Mouse (Mus musculus): Measurements from ENCODE around the gene Pomgnt1.

Pomgnt1 gene

GRCm38 (mm10) chr4:116137421-116137996 is 13.9 kb downstream of the Pomgnt1 start:
- in situ Hi-C loops (cut with MboI, MseI), result no loop called here

GRCm38 (mm10) chr4:116140801-116141574 is 17.3 kb downstream of the Pomgnt1 start:
- in situ Hi-C loops (cut with MboI, MseI), result no loop called here

DNA sequence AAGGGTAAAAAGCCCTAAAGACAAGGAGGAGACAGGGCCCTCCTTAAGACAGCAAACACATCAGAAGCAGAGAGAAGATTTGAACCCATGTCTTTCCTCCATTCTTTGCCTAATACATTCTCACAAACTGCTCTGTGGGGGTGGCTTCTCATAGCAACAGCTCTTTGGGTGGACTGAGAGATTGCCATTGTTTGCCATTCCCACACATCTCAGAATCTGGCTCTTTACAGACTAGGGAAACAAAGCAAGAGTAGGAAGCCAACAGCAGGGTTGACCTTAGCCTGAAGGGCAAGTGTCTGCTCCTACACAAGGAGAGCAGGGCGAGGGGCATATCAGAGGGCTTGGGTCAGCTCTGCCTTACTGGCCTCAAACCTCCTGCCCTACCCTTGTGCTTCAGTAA is 18.1 kb downstream of the Pomgnt1 start:
- in situ Hi-C loops (cut with MboI, MseI), result no loop called here

DNA sequence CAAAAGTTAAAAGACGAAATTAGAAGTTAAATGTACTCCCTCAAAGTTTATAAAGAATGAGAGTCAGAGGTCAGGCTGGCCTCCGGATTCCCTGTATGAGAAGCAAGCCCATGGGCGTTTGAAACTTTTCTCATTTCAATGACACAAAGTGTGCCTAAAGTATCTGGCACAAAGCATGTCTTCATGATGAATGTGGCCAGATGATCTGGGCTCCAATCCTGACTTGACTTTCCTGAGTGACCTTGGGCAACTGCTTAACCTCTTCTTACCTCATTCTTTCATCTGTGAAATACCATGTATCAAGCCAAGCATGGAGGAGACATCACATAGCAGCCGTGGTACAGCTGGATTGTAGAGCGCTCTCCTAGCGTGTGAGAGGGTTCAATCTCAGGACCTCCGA is 18.6 kb downstream of the Pomgnt1 start:
- in situ Hi-C loops (cut with MboI, MseI), result no loop called here

GRCm38 (mm10) chr4:116143317-116143811 is 19.7 kb downstream of the Pomgnt1 start:
- in situ Hi-C loops (cut with MboI, MseI), result no loop called here

GRCm38 (mm10) chr4:116143891-116144717 is 20.5 kb downstream of the Pomgnt1 start:
- in situ Hi-C loops (cut with MboI, MseI), result no loop called here

DNA sequence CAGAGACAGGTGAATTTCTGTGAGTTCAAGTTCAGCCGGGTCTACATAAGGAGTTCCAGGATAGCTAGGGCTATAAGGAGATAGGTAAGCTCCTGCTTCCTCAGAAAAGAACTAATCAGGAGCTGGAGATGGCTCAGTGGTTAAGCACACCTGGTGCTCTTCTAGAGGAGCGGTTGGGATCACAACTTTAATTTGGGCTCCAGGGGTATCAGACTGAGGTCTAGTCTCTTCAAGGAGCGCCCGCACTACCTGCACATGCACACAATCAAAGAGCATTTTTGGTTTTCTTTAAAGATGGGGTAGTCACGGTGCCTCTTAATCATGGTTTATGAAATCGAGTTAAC is 26.1 kb downstream of the Pomgnt1 start:
- in situ Hi-C loops (cut with MboI, MseI), result no loop called here

DNA sequence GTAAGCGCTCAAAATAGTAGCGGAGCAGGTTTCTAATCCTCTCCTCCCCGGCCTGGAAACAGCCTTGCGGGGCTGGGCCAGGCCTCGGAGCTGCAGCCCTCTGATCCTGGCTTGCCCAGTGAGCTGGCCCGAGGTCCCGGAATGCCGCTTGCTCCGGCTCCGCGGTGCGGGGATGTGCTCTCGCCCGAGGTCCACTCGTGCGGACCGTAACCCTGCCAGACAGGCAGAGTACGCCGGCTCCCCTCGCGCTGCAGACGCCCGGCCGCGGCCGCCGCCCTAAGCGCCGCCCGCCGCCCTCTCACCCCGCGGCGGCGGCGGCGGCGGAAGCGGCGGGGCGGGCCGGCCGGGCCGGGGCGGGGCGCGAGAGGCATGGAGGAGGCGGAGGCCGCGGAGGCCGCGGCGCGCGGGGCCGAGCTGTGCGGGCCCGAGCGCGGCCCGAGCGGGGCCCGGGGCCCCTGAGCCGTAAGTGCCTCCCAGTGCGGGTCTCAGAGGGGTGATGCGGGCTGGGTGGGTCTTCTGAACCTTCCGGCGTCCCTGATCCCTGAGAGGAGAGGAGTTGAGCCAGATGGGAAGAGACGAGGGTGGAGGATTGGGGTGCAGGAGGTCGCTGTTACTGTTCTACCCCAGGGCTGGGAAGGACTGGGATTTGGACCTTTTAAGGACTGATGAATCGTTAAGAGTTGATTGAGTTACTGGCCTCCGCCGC is 26.7 kb downstream of the Pomgnt1 start:
- in situ Hi-C loops (cut with MboI, MseI), result no loop called here

DNA sequence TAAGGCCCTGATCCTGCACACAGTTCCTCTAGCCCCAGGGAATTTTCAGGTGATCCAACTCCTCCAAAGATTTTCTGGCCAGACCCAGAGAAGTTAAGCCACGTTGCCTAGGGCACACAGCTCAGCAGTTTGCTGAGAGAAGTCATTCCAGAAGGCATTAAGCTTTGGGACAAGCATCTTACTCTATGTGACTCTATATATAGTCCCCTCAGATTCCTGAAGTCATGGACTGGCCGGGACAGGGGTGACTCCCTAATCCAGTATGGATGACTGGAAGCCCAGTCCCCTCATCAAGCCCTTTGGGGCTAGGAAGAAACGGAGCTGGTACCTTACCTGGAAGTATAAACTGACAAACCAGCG is 27.2 kb downstream of the Pomgnt1 start:
- in situ Hi-C loops (cut with MboI, MseI), result no loop called here

- in situ Hi-C loops (cut with MboI, MseI), result no loop called here
Measured at GRCm38 (mm10) chr4:116151238-116151637, 27.6 kb downstream of the Pomgnt1 start, which contains the start of gene Lurap1. TSS of gene Lurap1 (minus strand) at chr4:116151338.

- in situ Hi-C loops (cut with MboI, MseI), result no loop called here
Measured at GRCm38 (mm10) chr4:116152702-116153101, 29.1 kb downstream of the Pomgnt1 start.

DNA sequence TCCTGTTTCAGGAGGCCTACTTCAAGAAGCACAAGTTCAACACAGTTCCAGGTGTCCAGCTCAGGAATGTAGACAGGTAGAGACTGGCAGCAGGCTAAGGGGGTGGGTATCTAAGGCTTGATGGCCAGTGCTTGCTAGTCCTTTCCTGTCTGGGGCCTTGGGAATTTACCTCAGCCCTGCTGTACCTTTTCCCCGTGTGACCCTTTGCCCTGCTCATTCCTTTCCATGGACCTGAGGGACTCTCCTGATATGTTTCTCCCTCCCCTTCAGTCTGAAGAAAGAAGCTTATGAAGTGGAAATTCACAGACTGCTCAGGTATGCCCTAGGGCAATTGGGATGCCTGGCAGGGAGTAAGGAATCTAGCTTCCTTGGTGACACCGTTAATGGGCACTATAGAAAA is 34.2 kb downstream of the Pomgnt1 start:
- in situ Hi-C loops (cut with MboI, MseI), result no loop called here

DNA sequence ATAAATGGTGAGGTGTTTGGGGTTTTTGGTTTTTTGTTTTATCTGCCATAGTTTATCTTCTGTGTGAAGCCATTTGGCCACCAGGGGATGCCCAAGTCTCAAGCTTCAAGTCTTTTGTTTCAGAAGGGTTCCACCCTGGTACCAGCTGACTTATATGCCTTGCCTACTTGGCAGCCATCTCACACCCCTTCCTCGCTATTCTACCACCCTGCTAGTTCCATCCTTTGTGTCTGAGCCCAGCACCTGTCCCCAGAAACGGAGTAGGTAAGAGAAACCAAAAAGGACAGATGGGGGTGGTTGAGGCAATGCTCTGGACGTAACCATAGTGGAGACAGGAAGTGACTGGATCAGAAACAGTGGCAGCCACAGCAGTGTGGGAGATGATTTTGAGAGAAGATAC is 36.3 kb downstream of the Pomgnt1 start:
- in situ Hi-C loops (cut with MboI, MseI), result no loop called here

- in situ Hi-C loops (cut with MboI, MseI), result no loop called here
Measured at GRCm38 (mm10) chr4:116160769-116161168, 37.1 kb downstream of the Pomgnt1 start.

DNA sequence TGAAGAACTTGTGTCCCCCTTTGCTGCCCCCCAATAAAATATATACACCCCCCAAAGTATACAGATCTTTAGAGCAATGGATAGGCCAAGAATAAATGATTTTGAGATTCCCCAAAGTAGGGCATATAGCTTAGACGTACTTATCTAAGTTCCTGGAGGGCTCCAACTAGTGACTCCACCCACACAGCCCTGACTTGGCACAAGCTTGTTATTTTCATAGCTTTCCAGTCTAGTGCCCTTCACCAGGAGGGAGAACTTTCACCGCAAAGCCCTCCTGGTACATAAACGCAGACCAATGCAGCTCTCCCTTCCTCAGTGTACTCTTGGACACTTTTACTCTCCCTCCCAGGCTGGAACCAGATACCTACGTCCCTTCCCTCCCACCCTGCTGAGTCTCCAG is 38.5 kb downstream of the Pomgnt1 start:
- in situ Hi-C loops (cut with MboI, MseI), result no loop called here

DNA sequence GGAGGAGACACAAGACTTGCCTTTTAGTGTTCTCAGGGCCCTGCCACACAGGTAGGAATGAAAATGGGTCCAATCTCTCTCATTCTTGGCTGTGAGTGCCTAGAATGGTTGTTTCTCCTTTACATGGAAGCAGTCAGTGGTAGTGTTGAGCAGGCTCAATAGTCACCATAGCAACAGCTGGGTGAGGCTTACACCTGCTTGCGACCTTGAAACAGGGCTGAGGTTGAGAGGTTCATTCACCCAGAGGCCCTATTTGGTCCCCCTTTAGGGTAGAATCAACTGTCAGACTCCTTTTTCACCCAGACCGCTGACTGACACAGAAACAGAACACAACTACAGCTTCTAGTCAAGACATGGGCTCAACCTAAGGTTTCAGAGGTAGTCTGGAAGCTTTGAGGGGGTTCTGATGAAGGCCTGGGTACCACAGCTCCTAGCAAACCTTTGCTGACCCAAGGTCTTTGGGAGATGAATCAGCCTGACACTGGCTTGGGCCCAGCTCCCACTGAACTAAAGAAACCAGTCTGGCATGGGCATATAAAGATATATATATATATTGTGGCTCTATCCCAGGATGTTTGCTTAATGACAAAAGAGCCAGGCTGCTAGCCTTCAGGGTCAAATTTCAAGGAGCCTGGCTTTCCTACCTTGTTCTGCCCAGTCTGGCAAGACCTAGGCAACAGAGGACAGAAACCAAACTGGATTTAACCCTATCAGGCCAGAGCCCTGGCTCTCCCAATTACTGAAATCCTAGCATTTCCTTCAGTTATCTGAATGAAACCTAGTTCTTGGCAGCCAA is 41.3 kb downstream of the Pomgnt1 start:
- in situ Hi-C loops (cut with MboI, MseI), result no loop called here

GRCm38 (mm10) chr4:116165708-116166407 is 42.2 kb downstream of the Pomgnt1 start:
- in situ Hi-C loops (cut with MboI, MseI), result no loop called here

- in situ Hi-C loops (cut with MboI, MseI), result no loop called here
Measured at GRCm38 (mm10) chr4:116167404-116167803, 43.8 kb downstream of the Pomgnt1 start, which contains the start of gene Tspan1. TSS of gene Tspan1 (minus strand) at chr4:116167601.

- in situ Hi-C loops (cut with MboI, MseI), result no loop called here
Measured at GRCm38 (mm10) chr4:116168617-116169352, 45.1 kb downstream of the Pomgnt1 start.

- in situ Hi-C loops (cut with MboI, MseI), result no loop called here
Measured at GRCm38 (mm10) chr4:116169353-116169672, 45.7 kb downstream of the Pomgnt1 start.
